Mouse (Mus musculus) liver, embryonic 14.5 days (tissue): ENCODE data around the gene Rtn4rl1.

Experiments
- CTCF ChIP-seq: IDR thresholded peaks from 2 replicates; pipeline ENCODE4 v1.5.1; 2016; ENCODE audit warnings: antibody characterized with exemption, low read depth, control low read depth
- EP300 ChIP-seq: IDR thresholded peaks from 2 replicates; pipeline ENCODE4 v1.6.1; 2016; ENCODE audit warnings: antibody characterized with exemption, low read depth

DNA sequence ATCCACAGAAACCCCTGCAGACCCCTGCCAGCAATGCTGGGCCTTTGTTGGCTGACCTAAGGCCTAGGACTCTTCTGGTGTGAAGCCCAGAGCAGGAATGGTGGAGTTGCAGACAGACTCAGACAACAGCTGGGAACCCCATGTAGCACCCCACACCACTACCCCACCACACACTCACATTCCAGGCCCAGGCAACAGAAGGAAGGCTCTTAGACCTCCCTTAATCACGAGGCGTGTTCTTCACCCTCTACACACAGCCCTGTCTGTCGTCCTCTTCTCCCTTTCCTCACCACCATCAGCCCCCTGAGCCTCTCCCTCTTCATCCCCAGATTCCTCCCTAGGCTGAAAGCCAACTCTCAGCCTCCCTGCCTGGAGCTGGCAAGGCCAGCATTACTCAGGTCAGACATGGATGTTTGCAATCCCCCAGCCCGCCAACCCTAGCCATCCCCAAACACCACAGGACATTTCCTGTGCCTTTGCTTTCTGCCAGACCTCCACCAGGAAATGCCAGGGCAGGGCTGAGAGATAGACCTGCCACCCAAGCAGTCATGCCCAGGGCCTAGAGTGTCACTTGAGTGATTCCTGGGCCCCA, 32.1 kb upstream of the Rtn4rl1 start:
- no peak for TF ChIP-seq CTCF
- no peak for TF ChIP-seq EP300
